Mouse (Mus musculus): ENCODE measurements around the gene Ankrd13b. TPM values are rescaled to one million over a fixed set of nuclear protein-coding genes. Genes with fewer than 3 reads are reported as not detected.

The Ankrd13b gene
- polyA plus RNA-seq, 1 experiment from 2014 or later = 3.2 TPM

GRCm38 (mm10) chr11:77468397-77468796, 21.1 kb downstream of the Ankrd13b start:
- no peaks in the 10 kb centered on the region for H3K9me3 ChIP-seq (replicated peaks)
- no peak overlapping the region for H3K27ac ChIP-seq
- H3K9ac ChIP-seq = no peak overlapping the region
- WGBS = 84% methylated on average over 9 of the region's 9 CpGs
- peaks cover 10% of the 10 kb centered on the region for H3K27me3 ChIP-seq
- no peak for ATAC-seq (replicated peaks; ENCODE audit: insufficient number of reproducible peaks, insufficient read depth, low FRiP score, low read depth)
- H3K4me3 ChIP-seq = no peak overlapping the region
- H3K36me3 ChIP-seq = peaks cover 19% of the 10 kb centered on the region; the same call in 1 of the 2 replicates
- no peak overlapping the region for H3K4me2 ChIP-seq
- H3K4me1 ChIP-seq (replicated peaks) = peaks cover 42% of the 10 kb centered on the region

- 20% methylated on average over 20 of the region's 20 CpGs for WGBS
- Histone ChIP-seq H3K4me3 (peak overlapping the region; percentile 10; the same call in 1 of the 2 replicates), H3K36me3 (peaks cover 19% of the 10 kb centered on the region; the same call in 1 of the 2 replicates), H3K27ac (no peak overlapping the region), H3K9me3 (replicated peaks) (no peaks in the 10 kb centered on the region), H3K9ac (no peak overlapping the region), H3K27me3 (peaks cover 10% of the 10 kb centered on the region), H3K4me1 (replicated peaks) (peaks cover 45% of the 10 kb centered on the region), H3K4me2 (peak overlapping the region; percentile 42)
- no peak for ATAC-seq (replicated peaks; ENCODE audit: insufficient number of reproducible peaks, insufficient read depth, low FRiP score, low read depth)
These were observed 21.7 kb downstream of the Ankrd13b start for GRCm38 (mm10) chr11:77467784-77468183.

GRCm38 (mm10) chr11:77467157-77467556, 22.3 kb downstream of the Ankrd13b start:
- Histone ChIP-seq H3K36me3 (peaks cover 19% of the 10 kb centered on the region; the same call in 1 of the 2 replicates), H3K4me2 (peak overlapping the region; percentile 42), H3K27ac (no peak overlapping the region), H3K9me3 (replicated peaks) (no peaks in the 10 kb centered on the region), H3K4me3 (no peak overlapping the region), H3K27me3 (peaks cover 10% of the 10 kb centered on the region), H3K9ac (no peak overlapping the region), H3K4me1 (replicated peaks) (peaks cover 45% of the 10 kb centered on the region)
- ATAC-seq (replicated peaks; ENCODE audit: insufficient number of reproducible peaks, insufficient read depth, low FRiP score, low read depth) = no peak; the same call in 1 of the 2 replicates
- 10% methylated on average over 25 of the region's 25 CpGs for WGBS

- Histone ChIP-seq H3K4me1 (replicated peaks) (peaks cover 51% of the 10 kb centered on the region), H3K4me3 (no peak overlapping the region), H3K9ac (no peak overlapping the region), H3K27me3 (peaks cover 10% of the 10 kb centered on the region), H3K9me3 (replicated peaks) (no peaks in the 10 kb centered on the region), H3K4me2 (peak overlapping the region; percentile 42), H3K27ac (no peak overlapping the region), H3K36me3 (peaks cover 16% of the 10 kb centered on the region; the same call in 1 of the 2 replicates)
- no peak for ATAC-seq (replicated peaks; ENCODE audit: insufficient number of reproducible peaks, insufficient read depth, low FRiP score, low read depth)
- 45% methylated on average over 9 of the region's 9 CpGs for WGBS
These were observed 22.9 kb downstream of the Ankrd13b start for GRCm38 (mm10) chr11:77466544-77466943.

GRCm38 (mm10) chr11:77465111-77465510, 24.4 kb downstream of the Ankrd13b start:
- H3K9me3 ChIP-seq (replicated peaks) = no peaks in the 10 kb centered on the region
- peaks cover 51% of the 10 kb centered on the region for H3K4me1 ChIP-seq (replicated peaks)
- 58% methylated on average over 3 of the region's 3 CpGs for WGBS
- H3K27me3 ChIP-seq = peaks cover 10% of the 10 kb centered on the region
- no peak overlapping the region for H3K4me3 ChIP-seq
- no peak for ATAC-seq (replicated peaks; ENCODE audit: insufficient number of reproducible peaks, insufficient read depth, low FRiP score, low read depth)
- peak overlapping the region; percentile 23 for H3K4me2 ChIP-seq
- H3K27ac ChIP-seq = peak overlapping the region; percentile 94
- H3K36me3 ChIP-seq = peaks cover 8% of the 10 kb centered on the region; the same call in 1 of the 2 replicates
- 0 out of 2 replicates have a peak overlapping the region, but pooled peaks have one; percentile 5 for H3K9ac ChIP-seq

- Histone ChIP-seq H3K27ac (peak overlapping the region; percentile 94), H3K4me3 (no peak overlapping the region), H3K4me2 (peak overlapping the region; percentile 23), H3K27me3 (peaks cover 10% of the 10 kb centered on the region), H3K9ac (0 out of 2 replicates have a peak overlapping the region, but pooled peaks have one; percentile 5), H3K4me1 (replicated peaks) (peaks cover 51% of the 10 kb centered on the region), H3K36me3 (peaks cover 8% of the 10 kb centered on the region; the same call in 1 of the 2 replicates), H3K9me3 (replicated peaks) (no peaks in the 10 kb centered on the region)
- 32% methylated on average over 4 of the region's 4 CpGs for WGBS
- peak; percentile 45; the same call in 1 of the 2 replicates for ATAC-seq (replicated peaks; ENCODE audit: insufficient number of reproducible peaks, insufficient read depth, low FRiP score, low read depth)
These were observed 24.8 kb downstream of the Ankrd13b start for GRCm38 (mm10) chr11:77464684-77465083.

GRCm38 (mm10) chr11:77463786-77464185, 25.7 kb downstream of the Ankrd13b start:
- no peak for ATAC-seq (replicated peaks; ENCODE audit: insufficient number of reproducible peaks, insufficient read depth, low FRiP score, low read depth)
- Histone ChIP-seq H3K4me2 (peak overlapping the region; percentile 88), H3K4me1 (replicated peaks) (peaks cover 51% of the 10 kb centered on the region), H3K9ac (peak overlapping the region; percentile 68; the same call in 1 of the 2 replicates), H3K36me3 (no peaks in the 10 kb centered on the region), H3K27me3 (peaks cover 10% of the 10 kb centered on the region), H3K9me3 (replicated peaks) (no peaks in the 10 kb centered on the region), H3K27ac (peak overlapping the region; percentile 94), H3K4me3 (peak overlapping the region; percentile 65)
- WGBS = 60% methylated on average over 10 of the region's 10 CpGs

- H3K36me3 ChIP-seq = no peaks in the 10 kb centered on the region
- peaks cover 10% of the 10 kb centered on the region for H3K27me3 ChIP-seq
- peak overlapping the region; percentile 65 for H3K4me3 ChIP-seq
- H3K4me2 ChIP-seq = peak overlapping the region; percentile 88
- H3K9me3 ChIP-seq (replicated peaks) = no peaks in the 10 kb centered on the region
- 28% methylated on average over 8 of the region's 8 CpGs for WGBS
- no peak for ATAC-seq (replicated peaks; ENCODE audit: insufficient number of reproducible peaks, insufficient read depth, low FRiP score, low read depth)
- H3K27ac ChIP-seq = peak overlapping the region; percentile 94
- H3K9ac ChIP-seq = peak overlapping the region; percentile 68
- H3K4me1 ChIP-seq (replicated peaks) = peaks cover 51% of the 10 kb centered on the region
These were observed 26.4 kb downstream of the Ankrd13b start for GRCm38 (mm10) chr11:77463101-77463445.

GRCm38 (mm10) chr11:77462283-77463100, 27.0 kb downstream of the Ankrd13b start, which contains the start of gene Coro6:
TSS of gene Coro6 (plus strand) at chr11:77462411.
- peaks cover 10% of the 10 kb centered on the region for H3K27me3 ChIP-seq
- peak; percentile 80 for ATAC-seq (replicated peaks; ENCODE audit: insufficient number of reproducible peaks, insufficient read depth, low FRiP score, low read depth)
- peak within 1 kb of the TSS; percentile 68 for H3K9ac ChIP-seq
- H3K9me3 ChIP-seq (replicated peaks) = no peaks in the 10 kb centered on the region
- peaks cover 48% of the 10 kb centered on the region for H3K4me1 ChIP-seq (replicated peaks)
- peaks cover 4% of the 10 kb centered on the region; the same call in 1 of the 2 replicates for H3K36me3 ChIP-seq
- H3K4me2 ChIP-seq = peak within 1 kb of the TSS; percentile 88
- peak within 1 kb of the TSS; percentile 65 for H3K4me3 ChIP-seq
- WGBS = under 1% methylated on average over 73 of the region's 73 CpGs
- peak within 1 kb of the TSS; percentile 94 for H3K27ac ChIP-seq

GRCm38 (mm10) chr11:77461856-77462255, 27.6 kb downstream of the Ankrd13b start:
- Histone ChIP-seq H3K9me3 (replicated peaks) (no peaks in the 10 kb centered on the region), H3K4me3 (peak overlapping the region; percentile 65), H3K27ac (peak overlapping the region; percentile 94), H3K36me3 (peaks cover 5% of the 10 kb centered on the region; the same call in 1 of the 2 replicates), H3K27me3 (peaks cover 10% of the 10 kb centered on the region; the same call in 1 of the 2 replicates), H3K9ac (peak overlapping the region; percentile 68), H3K4me2 (peak overlapping the region; percentile 88), H3K4me1 (replicated peaks) (peaks cover 45% of the 10 kb centered on the region)
- no peak for ATAC-seq (replicated peaks; ENCODE audit: insufficient number of reproducible peaks, insufficient read depth, low FRiP score, low read depth)
- 3% methylated on average over 6 of the region's 6 CpGs for WGBS

- peaks cover 37% of the 10 kb centered on the region for H3K36me3 ChIP-seq
- H3K9ac ChIP-seq = no peak overlapping the region
- no peaks in the 10 kb centered on the region for H3K27me3 ChIP-seq
- H3K9me3 ChIP-seq (replicated peaks) = no peaks in the 10 kb centered on the region
- WGBS = 22% methylated on average over 6 of the region's 6 CpGs
- H3K4me3 ChIP-seq = no peak overlapping the region
- H3K27ac ChIP-seq = peak overlapping the region; percentile 58
- peak; percentile 70; the same call in 1 of the 2 replicates for ATAC-seq (replicated peaks; ENCODE audit: insufficient number of reproducible peaks, insufficient read depth, low FRiP score, low read depth)
- no peak overlapping the region for H3K4me2 ChIP-seq
- H3K4me1 ChIP-seq (replicated peaks) = peaks cover 16% of the 10 kb centered on the region
These were observed 32.6 kb downstream of the Ankrd13b start for GRCm38 (mm10) chr11:77456866-77457265.
